Mouse (Mus musculus) R1 (cell line): ENCODE results near the gene Junb.

Experiments used
- DNase-seq: peaks from one replicate; pipeline ENCODE4 v3.0.0-alpha.2; 2018; ENCODE audit warnings: low read depth, low spot score

Junb gene

GRCm38 (mm10) chr8:84978248-84978940 is at the start of gene Junb:
TSS of gene Junb (minus strand) at chr8:84978718.
- DNase-seq = peak; percentile 94

GRCm38 (mm10) chr8:85027922-85028321 is 49.4 kb upstream of the Junb start:
- no peak for DNase-seq

GRCm38 (mm10) chr8:85027516-85027855 is 49.0 kb upstream of the Junb start:
- DNase-seq = no peak

DNA sequence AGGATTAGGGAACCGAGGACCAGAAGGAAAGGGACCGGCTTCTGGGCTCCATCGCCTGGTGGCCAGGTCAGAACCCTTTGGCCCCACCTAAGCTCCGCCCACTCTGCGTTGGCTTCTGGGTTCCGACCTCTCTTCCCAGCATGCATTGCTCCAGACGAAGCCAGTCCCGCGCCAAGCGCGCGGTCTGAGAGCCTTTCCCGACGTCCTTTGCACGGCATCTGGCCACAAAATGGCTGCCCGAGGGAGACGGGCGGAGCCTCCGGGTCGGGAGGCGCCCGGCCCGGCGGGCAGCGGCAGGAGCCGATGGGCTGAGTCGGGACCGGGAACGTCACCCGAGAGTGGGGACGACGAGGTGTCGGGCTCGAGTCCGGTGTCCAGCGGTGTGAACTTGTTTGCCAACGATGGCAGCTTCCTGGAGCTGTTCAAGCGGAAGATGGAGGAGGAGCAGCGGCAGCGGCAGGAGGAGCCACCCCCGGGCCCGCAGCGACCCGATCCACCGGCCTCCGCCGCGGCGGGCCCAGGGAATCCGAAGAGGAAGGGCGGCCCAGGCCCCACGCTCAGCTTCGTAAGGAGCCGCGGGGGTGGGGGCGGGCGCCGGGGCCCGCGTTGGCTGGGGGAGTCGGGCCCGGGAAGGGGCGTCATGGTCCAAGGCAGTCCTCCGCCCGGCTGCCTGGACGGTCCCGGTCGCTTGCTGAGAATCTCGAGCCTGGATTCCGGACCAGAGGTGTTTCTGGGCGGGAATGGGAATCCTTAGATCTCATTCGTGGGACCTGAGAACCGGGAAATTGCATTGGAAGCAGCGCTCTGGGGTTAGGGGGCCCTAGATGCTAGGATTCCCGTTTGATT is 48.4 kb upstream of the Junb start, which contains the start of gene Trir:
TSS of gene Trir (plus strand) at position 154 of the 846 bp plus-strand sequence.
- DNase-seq = peak; percentile 98

GRCm38 (mm10) chr8:85025098-85025932 is 46.8 kb upstream of the Junb start, which contains the start of gene Asna1:
TSS of gene Asna1 (minus strand) at chr8:85025281.
- DNase-seq = peak; percentile 99

DNA sequence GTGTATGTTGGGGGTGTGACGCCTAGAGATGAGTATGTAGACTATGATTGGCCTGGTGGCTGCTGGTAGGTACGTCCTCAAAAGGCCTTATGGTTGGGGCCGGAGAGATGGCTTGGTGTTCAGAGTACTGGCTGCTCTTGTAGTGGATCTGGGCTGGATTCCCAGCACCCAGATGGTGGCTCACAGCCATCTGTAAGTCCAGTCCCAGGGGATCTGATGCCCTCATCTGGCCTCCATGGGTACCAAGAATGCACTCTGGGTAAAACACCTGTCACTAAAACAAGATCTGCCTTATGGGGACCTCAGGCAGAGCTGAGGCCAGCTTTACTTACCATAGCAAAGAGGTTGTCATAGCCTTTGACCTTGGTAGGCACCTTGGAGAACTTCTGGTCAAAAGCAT is 45.3 kb upstream of the Junb start:
- no peak for DNase-seq

DNA sequence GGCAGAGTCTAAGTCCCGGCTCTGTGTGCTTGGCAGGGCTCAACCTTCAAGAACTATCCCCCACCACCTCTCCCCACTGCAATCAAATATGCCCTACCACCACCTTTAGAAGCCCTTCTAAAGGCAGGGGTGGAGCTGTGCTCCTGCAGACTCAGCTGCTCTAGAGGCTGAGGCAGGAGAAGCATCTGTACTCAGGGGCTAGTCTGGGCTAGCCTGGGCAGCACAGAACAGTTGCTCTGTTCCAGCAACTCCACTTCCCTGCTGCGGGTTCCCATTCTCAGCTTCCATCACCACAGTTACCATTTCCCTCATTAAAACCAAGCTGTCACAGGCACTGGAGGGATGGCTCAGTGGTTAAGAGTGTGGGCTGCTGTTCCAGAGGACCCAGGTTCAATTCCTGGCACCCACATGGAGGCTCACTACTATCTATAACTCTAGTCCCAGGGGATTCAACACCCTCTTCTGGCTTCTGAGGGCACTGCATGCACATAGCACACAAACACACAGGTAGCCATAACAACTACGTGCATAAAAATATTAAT is 43.1 kb upstream of the Junb start:
- DNase-seq = peak; percentile 77

GRCm38 (mm10) chr8:85017209-85017608 is 38.7 kb upstream of the Junb start:
- peak; percentile 49 for DNase-seq

DNA sequence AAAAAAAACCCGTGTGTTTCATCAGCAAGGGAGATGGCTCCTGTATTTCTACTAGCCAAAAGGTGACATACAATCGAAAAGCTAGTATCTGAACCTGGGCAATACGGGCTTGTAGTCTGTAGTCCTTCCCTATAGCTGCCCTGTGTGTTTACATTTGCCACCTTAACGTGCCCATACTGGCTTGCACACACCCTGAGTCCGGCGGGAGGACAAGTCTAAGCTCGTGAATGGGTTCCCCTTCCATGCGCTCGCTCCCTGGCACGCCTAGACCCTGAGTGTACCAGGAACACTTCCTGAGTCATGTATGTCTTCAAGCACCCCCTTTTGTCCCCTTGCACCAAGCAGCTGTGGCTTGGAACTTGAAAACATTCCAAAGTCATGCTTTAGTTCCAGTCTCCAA is 38.2 kb upstream of the Junb start:
- DNase-seq = no peak

- no peak for DNase-seq
These were observed 35.9 kb upstream of the Junb start, which contains the start of gene Best2 for GRCm38 (mm10) chr8:85014431-85014830. TSS of gene Best2 (minus strand) at chr8:85014531.

- peak; percentile 94 for DNase-seq
These were observed 34.8 kb upstream of the Junb start for GRCm38 (mm10) chr8:85013230-85013840.

- DNase-seq = peak; percentile 58
These were observed 32.7 kb upstream of the Junb start for GRCm38 (mm10) chr8:85011242-85011641.

GRCm38 (mm10) chr8:85007686-85008085 is 29.2 kb upstream of the Junb start:
- DNase-seq = peak; percentile 82

GRCm38 (mm10) chr8:84997649-84998295 is 19.3 kb upstream of the Junb start:
- peak; percentile 96 for DNase-seq

DNA sequence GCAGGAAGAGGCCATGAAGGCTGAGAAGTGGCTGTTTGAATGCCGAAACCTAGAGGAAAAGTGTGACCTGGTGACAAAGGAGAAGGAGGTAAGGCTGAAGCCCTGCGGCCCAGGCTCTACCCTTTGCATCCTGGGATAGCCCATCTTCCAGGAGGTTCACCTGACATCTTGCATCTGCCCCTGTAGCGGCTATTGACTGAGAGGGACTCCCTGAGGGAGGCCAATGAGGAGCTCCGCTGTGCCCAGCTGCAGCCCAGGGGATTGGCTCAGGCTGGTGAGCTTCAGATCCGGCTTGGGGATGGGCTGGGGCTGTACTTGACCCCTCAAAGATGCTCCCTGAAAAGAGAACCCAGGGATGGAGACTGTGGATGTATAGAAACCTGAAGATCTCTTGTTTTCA is 18.5 kb upstream of the Junb start:
- DNase-seq = no peak

DNA sequence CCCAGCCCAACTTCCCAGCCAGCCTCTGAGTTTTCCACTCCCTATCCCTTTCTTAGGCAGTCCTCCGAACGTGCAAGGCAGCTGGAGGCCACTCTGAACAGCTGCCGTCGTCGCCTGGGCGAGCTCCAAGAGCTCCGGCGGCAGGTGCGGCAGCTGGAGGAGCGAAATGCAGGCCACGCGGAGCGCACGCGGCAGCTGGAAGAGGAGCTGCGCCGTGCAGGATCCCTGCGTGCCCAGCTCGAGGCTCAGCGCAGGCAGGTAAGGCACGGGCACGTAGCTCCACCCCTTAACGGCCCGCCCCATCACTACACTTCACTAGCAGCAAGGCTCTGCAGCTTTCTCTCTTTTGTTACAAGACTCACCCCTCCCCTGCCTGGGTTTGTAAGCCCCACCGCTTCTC is 17.2 kb upstream of the Junb start:
- DNase-seq = peak; percentile 75

GRCm38 (mm10) chr8:84994375-84994774 is 15.9 kb upstream of the Junb start:
- no peak for DNase-seq

- DNase-seq = peak; percentile 91
These were observed 12.3 kb upstream of the Junb start for GRCm38 (mm10) chr8:84990836-84991235.

- DNase-seq = peak; percentile 99
These were observed 11.8 kb upstream of the Junb start, which contains the start of gene Hook2 for GRCm38 (mm10) chr8:84990349-84990748. TSS of gene Hook2 (plus strand) at chr8:84990603.

DNA sequence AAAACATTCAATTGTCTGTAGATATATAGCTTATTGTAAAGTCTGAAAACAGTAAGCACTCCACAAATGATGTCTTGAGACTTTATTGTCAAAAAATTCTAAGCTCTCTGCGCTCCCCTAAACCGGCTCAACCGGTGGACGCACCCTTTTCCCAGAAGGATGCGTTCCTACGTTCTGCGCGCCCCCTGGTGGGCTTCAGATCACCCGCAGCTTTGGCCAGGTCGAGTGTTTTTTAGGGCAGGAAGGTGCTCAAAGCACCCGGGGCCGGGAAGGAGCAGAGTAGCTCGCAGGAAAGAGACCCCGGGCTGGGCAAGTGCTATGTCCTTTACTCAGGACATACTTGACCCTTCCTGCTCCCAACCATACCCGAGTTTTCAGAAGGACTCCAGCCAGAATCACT is 11.3 kb upstream of the Junb start:
- peak; percentile 96 for DNase-seq
